Mouse (Mus musculus): Measurements from ENCODE around the gene Skor1.

Skor1 gene

DNA sequence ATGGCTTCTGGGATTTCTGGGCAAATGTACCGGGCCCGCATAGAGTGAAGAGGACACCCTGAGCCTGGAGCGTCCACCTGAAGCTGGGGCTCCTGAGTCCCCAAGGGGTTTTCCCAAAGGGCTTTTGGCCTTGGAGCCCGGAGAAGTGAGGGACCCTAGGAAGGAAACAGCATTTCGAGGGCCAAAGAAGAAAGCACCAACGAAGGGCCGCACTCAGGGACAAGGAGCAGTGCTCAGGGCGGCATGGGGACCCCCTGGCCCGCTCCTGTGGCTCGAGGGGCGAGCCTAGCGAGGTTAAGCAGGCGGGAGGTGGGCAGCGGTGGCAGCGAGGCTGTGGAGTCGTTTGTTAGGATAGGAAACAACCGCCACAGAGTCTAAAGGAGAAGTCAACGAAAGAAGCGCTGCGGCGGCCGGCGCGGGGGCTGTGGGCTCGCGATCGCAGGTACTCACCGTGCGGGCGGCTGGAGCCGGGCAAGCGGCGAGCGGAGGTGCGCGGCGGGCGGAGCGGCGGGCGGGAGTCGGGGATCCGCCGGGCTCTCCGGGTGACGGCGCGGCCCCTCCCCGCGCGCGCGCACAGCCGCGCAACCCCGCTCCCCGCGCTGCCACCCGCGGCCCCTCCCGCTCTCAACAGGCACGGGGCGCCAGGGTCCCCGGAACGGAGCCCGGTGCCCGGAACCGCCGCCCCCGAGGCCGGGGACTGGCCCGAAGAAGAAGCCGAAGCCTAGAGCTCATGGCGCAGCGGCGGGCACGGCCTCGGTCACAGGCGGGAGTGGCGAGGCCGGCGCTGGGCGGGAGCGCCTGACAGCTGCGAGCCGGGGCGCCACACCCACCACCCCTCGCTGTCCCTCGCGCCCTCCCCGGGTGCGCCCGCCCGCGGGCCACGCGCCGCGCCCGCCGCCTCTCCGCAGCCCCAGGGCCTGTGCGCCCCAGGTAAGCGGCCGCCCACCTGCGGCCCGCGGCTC, at the start of gene Skor1:
TSS of gene Skor1 (minus strand) at position 552 of the 962 bp plus-strand sequence.
- DNase-seq (ENCODE audit: low spot score in 2 of 2) = no peak

DNA sequence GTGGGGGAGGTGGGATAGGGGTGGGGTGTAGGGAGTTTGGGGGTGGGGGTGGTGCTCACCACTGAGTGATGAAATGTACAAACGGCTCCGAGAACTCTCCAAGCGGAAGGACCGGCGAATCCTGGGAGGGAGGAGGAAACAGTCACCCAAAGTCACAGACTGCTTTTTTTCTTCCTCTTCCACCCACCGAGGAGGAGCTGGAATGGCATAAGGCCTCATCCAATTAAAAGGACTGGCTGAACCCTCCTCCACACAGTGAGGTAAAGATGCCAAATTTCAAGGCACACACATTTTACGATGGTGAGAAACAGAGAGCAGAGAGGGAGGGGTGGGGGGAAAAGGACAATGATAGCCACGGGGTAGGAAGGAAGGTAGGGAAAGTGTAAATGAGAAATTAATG, 48.5 kb upstream of the Skor1 start:
- DNase-seq (ENCODE audit: low spot score in 2 of 2) = no peak

DNA sequence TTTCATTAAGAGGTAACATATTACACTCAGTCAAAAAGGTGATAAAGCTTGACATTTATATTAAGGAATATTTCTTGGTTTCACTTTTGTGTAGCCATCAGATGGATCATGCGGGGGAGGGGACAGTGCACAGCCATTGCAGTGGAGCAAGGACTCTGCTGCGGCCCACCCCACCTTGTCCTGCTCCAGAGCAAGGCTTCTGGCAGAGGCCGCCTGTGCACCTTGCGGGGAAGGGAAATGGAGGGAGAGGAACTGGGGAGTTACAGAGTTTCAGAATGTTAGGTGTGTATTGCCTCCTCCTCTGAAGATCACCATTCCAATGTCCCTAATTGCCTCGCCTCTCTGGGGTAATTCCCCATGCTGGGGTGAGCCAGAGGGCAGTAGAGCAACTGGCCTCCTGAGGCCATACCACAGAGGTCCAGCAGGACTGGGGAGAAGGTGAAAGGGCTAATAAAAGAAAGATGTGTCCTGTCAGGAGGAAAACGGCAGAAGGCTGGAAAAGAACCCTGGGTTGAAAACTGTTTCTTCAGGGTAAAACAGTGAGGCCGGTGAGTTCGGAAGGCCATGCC, 47.4 kb upstream of the Skor1 start:
- DNase-seq (ENCODE audit: low spot score in 2 of 2) = no peak

DNA sequence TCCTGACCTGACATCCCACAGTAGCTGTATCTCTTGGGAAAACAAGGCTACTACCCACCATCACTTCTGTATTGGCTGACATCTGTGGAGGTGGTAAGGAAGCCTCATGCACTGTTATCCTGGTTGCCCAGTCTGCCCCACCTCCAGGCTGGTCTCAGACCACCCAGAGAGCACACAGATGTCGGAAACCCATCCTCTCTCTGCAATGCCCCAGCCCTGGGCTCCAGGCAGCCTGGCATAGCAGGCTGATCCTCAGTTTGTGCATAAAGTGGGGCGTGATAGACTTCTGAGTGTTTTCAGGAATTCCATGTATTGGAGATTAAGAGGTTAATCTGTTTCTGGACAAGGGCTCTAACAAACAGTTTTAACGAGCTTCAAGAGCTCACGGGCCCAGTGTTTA, 46.8 kb upstream of the Skor1 start:
- no peak for DNase-seq (ENCODE audit: low spot score in 2 of 2)

DNA sequence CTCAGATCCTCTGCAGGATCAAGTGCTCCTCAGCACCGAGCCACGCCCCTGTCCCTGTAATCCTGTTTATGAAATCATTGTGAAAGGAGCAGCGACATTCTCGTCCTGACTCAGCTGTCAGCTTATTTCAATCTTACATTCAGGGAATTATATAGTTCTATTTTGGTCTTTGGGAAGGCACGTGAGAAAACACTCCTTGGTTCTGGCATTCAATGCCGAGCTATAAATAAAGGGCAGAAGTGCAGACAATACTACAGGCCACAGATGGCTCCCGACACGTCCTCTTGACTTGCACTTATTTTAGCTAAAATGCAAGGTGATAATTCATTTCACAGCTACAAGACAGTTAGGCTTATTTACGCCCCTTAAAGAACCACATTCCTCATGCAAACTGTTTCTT, 46.0 kb upstream of the Skor1 start:
- no peak for DNase-seq (ENCODE audit: low spot score in 2 of 2)

DNA sequence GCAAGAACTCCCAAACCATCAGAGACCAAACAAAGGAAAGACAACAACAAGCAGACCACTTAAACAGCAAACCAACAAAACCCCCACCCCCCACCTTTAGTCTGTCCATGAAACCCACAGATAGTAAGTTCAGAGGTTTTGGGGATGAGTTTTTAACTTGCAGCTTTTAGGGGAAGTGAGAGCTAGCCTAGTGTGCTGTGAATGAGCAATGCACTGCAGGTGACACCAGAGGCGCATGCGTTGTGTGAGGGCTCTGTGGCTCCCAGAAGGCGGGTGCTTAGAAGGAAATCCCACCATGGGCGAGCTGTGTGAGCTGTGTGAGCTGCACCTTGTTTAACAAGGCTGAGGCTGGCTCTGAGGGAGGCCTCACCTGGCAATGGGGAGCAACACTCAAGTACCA, 44.0 kb upstream of the Skor1 start:
- DNase-seq (ENCODE audit: low spot score in 2 of 2) = peak; percentile 15 to 22

DNA sequence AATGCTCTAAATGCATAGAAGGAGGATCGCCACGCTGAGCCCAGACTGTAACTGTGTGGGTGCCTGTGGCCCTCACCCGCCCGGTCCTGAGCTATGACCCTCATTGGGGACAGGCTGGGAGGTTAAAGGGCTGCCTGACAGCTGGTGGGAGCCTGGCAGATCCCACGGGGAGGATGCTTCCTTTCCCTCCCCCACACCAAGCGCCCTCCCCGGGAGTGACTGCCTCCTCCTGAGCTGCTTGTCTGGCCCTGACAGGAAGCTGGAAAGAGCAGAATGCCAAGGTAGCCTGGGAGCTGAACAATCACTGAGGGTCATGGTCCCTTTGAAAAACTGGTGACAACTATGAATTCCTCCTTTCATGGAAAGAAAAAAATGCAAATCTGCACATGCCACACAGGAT, 38.5 kb upstream of the Skor1 start:
- peak in 1 of 2 experiments; percentile 3 for DNase-seq (ENCODE audit: low spot score in 2 of 2)

DNA sequence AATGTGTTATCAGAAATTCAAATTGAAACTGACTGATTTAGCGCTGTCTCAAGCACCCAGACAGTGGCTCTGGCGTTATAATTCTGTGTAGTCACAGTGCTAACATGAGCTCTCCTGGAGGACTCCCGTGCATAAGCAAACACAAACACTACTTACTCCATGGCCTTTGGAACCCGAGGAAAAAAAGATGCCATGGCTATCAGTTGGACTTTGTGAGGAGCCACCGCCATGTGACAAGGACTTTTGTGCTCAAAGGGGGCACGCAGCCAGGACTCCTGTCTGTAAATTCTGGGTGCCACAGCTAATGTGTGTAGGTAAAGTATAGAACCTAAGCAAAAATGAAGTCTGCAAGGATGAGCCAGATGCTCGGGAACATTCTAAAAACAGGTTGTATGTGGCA, 36.5 kb upstream of the Skor1 start:
- no peak for DNase-seq (ENCODE audit: low spot score in 2 of 2)

DNA sequence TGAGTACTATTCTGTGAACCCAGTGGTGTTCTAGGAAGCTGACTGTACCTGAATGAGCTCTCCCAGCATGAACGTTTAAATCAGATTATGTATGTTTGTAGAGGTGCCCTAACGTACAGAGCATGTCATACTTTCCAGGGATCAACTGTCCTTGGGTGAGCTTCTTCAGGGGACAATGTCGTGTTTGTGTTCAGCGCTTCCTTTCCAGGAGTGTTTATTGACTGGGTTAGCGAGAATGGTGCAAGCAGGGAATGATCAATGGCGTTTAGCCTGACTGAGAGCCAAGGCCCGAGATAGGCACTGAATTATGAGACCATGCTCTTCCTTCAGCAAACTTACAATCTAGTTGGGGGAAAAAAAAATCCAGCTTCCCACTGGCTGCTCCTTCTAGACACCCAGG, 35.1 kb upstream of the Skor1 start:
- no peak for DNase-seq (ENCODE audit: low spot score in 2 of 2)

DNA sequence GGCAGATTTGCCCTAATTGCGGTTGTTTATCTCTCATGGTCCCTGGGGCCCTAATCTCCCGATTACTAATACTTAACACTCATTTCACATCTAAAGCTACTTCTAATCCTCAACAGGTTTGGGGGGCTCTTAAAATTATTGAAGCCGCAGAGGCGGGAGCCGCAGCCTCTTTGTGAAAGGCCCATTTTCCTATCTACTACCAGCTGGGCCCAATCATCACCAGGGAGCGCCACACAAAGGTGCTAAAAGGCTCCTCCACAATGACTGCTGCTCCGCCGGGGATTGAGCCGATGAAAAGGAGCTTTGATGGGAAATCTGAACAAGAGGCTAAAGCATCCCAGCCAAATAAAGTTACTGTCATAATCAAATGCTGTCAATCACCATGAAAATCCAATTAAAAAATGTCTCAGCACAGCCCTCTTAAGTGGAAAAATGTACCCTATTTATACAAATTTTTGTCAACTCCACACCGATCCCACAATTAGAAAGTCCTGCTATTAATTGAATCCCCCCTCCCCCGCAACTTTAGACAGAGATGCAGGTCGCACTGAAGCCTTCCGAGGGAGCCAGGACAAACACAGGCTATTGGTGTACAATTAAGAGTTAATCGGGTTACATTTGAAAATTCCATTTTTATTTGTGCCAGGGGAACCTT, 33.7 kb upstream of the Skor1 start:
- no peak for DNase-seq (ENCODE audit: low spot score in 2 of 2)

DNA sequence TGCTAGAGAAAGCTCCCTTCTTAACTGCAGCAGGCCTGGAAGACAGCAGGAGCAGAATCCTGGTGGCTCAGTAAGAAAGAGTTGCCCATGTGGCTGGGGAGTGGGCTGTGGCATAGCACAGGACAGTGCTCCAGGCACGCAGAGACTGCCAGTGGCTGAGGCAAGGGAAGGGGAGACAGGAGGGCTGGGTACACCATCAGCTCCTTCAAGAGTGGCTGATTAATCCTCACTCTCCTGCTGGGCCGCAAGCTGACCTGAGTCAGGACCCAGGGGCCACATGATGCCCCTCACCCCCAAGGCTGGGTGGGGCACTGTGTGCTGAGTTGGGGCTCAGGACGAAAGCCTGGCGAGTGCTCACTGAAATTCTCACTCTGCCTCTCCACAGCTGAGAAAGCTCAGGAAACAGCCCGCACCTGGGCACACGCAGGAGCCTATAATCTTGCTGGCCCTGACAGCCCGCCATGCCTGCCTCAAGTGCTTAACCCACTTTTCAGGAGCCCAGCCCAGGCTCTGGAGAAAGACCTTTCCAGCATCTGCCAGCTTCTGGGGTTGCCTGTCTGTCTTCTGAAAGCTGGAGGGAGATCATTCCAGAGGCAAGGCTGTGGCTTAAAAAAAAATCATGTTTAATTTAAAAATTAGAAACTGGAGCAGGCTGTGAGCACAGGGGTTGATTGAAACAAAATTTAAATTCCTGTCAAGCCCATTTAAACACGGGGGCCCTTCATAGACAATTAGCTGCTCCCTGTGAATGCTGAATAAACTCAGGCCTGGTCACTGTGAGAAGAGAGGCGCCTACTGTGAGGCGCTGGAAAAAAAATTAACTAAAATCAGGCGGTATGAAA, 32.8 kb upstream of the Skor1 start:
- DNase-seq (ENCODE audit: low spot score in 2 of 2) = no peak

DNA sequence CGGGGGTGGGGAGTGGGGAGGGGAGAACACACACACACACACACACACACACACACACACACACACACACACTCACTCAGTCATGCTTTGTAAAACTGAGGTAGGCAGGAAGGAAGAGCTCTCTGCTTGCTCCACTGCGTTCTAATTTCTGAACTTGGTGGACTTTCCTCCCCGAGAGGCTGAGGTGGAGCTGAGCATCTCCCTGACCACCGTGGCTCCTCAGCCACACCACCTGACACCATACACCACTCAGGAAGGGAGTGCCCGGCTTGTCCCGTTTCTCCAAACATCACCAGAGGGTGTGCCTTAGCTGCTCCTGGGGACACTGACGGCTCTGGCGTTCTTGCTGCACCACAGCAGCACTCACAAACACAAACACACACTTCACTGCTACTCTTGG, 29.5 kb upstream of the Skor1 start:
- no peak for DNase-seq (ENCODE audit: low spot score in 2 of 2)

DNA sequence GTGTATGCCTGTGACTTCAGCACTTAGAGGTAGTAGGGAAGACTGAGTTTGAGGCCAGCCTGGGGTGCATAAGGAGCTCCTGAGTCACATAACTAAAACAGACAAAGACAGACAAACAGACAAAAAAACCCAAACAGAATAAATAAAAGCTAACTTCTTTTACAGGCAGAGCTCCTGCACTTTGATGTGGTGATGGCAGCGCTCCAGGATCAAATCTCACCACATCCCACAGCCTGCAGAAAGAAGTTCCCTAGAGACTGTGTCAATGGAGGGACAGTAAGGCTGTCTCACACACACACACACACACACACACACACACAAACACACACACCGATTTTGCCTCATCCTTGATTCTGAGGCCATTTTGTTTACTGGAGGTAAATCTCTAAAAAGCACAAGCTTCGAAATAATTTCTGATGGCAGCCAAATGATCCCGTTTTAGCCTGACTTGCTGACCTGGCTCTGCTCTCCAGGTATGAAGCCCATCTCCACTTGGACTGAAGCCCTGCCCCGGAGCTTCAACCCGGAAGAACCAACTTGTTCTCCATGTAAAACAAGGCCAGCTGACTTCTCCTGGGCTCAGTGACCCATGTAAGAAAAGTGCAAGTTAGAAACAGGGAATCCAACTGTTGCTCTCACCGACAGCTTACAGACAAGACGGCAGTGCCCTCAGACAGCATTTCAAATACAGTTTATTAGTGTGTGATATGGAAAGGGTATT, 25.4 kb upstream of the Skor1 start:
- DNase-seq (ENCODE audit: low spot score in 2 of 2) = no peak

DNA sequence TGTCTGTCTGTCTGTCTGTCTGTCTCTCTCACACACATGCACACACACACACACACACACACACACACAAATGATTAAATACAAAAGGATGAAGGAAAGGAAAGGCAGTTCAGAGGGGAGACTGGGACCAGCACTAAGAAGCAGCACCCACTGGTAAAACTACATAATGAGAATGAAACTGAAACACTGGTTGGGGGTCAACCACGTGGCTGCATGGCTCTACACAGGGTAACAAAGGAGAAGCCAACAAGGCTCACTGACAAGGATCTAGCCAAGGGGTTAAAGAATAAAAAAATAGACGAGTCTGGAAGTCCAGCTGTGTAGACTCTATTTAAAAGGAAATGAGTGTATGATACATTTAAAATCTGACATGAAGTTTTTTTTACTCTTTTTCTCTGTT, 23.2 kb upstream of the Skor1 start:
- no peak for DNase-seq (ENCODE audit: low spot score in 2 of 2)

DNA sequence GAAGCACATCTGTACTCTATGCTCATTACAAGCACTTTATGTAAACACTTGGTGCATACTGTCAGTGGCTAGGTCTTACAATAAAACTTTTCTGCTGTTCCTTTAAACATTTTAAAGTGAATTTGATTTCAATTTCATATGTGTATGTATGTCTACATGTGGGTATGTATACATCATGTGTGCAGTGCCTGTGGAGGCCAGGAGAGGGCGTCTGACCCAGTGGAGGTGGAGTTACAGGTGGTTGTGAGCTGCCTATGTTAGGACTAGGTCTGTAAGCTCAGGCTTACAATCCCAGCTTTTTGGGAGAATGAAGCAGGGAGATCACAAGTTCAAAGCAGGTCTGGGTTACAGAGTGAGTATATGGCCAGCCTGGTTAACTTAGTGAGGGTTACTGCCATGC, 20.4 kb upstream of the Skor1 start:
- no peak for DNase-seq (ENCODE audit: low spot score in 2 of 2)

DNA sequence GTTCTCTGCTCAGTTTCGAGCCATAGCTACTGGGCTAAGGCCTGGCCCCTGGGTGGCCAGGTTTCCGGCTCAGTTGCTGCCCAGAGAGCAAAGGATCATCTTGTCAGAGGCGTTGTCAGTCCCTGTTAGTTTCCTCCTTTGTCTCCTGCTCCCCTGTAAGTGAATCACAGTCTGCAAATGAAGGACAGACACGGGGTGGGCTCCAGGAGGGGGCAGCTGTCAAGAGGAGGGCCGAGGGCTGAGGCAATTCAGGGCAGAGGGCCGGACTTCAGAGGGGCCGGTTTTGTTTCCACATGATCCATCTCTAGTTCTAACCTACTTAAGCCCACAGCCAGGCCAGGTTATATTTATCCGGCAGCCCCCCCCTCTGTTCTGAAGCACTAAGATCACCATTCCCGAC, 16.3 kb upstream of the Skor1 start:
- DNase-seq (ENCODE audit: low spot score in 2 of 2) = no peak

DNA sequence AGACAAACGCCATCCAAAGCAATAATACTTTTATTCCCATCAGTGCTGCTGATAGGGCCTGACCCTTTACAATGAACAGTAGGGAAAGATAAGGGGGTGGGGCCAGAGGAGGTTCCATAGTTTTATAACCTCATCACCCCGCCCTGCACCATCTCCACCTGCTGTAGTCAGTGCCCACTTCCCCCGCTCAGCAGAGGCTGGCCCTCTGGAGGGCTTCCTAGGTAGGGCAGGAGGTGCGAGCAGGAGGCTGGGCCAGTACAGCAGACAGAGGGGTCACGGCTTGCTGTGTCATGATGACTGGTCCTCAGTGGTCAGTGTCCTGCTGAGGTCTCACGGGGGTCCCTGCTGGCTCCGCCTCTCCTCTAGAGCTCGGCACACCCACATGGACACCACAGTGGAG, 15.0 kb upstream of the Skor1 start:
- no peak for DNase-seq (ENCODE audit: low spot score in 2 of 2)

DNA sequence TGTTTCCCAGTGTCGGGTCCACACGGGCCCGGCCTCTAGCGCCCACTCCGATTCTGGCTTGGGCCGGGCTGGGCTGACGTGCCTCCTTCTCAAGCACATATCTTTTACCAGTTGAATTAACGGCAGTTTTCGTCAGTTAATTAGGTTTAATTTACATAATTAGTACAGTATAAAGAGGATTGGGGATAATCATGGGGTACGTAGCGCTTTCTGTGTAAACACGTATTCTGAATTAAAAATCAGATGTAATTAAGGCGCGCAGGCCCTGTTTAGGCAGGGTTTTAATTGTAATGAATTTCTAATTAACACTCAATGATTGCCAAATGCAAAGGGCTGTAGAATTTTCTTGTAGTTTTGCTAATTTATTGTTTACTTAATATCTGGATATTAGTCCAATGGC, 3.2 kb upstream of the Skor1 start:
- DNase-seq (ENCODE audit: low spot score in 2 of 2) = no peak

DNA sequence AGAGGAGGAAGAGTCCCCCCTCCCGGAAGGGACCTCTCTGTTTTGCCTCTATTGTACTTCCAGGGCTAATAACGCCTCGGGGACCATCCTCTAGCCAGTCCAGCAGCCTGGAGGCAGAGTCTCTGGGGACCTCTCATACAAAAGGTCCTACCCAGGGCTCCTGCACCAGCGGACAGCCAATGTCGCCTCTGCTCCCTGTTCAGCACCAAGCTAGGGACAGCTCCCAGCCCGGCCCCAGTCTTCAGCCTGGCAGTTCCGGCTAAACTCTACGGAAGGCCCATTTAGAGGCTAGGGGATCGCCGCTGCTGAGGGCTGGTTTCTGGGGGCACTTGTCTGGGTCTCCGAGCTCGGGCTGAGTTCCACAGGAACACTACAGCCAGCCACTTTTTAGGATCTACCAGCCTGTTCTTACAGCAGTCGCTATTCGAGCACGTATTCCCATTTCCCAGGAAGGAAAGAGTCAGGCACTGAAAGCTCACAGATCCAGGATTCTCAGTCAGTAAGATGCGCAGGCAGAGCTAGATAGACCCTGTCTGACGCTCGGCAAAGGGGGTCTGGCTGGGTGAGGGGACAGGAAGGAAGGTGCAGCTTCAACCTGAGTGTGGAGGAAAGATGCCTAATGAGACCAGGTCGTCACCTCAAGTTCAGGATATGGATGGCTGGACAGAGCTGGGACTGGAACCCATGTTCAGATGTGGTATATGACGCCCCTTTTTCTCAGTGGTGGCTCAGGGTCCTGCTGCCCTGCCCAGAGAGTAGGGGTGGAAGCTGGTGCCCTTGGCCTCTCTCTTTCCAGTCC, 2.5 kb upstream of the Skor1 start:
- peak; percentile 12 to 33 for DNase-seq (ENCODE audit: low spot score in 2 of 2)

DNA sequence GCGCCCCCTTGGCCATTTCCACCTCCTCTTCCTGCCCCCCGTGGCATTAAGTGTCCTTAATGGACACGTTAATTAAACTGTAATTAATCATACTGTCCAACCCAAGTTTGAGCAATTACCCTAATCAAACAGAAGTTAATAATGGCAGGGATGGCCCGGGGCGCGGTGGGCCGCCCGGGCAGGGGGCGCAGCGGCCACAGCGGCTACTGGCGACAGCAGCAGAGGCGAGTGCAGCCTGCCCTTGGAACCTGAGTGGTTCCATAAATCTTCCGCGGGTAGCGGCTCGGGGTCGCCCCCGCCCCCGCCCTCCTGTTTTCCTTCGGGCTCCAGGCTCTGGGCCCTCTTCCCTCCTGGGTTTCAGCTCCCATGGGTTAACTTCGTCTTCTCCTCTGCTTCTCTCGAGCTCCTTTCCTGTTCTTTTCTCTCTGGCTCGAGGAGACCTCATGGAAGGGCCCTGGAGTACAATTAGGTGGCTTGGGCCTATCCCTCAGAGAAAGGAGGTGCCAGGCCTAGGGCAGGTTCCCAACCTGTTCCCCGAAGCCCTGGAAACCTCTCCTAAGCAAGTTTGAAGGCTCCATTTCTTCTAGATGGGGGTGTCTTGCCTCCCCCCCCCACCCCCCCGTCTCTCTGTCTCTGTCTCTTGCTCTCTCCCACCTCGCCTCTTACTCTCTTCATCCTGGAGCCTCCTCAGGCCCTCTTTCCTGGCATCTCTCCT, 1.5 kb upstream of the Skor1 start:
- DNase-seq (ENCODE audit: low spot score in 2 of 2) = no peak
